Mouse (Mus musculus) liver, adult 2 months (tissue): ENCODE results near the gene Psmb9. TPM values are rescaled to one million over a fixed set of nuclear protein-coding genes. Genes with fewer than 3 reads are reported as not detected.
A peak's percentile ranks its signal among the peaks of the same experiment; 100 is the strongest.

Experiments
- DNase-seq: peaks from one replicate; pipeline ENCODE4 v3.0.0-alpha.2; 2011; ENCODE audit warnings: low read depth, low spot score; ENCODE audit errors: extremely low read depth
- H3K27ac ChIP-seq: fragments of 200-500 bp; replicated peaks from 2 replicates; pipeline ENCODE4 v1.5.1; 2012; ENCODE audit warnings: low read depth, mild to moderate bottlenecking, control low read depth, inconsistent platforms, low read length; ENCODE audit not compliant: insufficient read depth
- H3K27me3 ChIP-seq: fragments of 200-500 bp; 2 replicates; pipeline ENCODE4 v1.6.1; 2012; ENCODE audit warnings: mild to moderate bottlenecking, moderate library complexity, low read length, inconsistent platforms; ENCODE audit not compliant: control insufficient read depth, insufficient read depth
- H3K36me3 ChIP-seq: fragments of 200-500 bp; 2 replicates; pipeline ENCODE4 v1.6.1; 2012; ENCODE audit warnings: low read length, inconsistent platforms; ENCODE audit not compliant: control insufficient read depth, insufficient read depth
- H3K4me1 ChIP-seq: fragments of 200-500 bp; 2 replicates; pipeline ENCODE4 v1.6.1; 2011; ENCODE audit warnings: low read length; ENCODE audit not compliant: control insufficient read depth, insufficient read depth
- H3K4me3 ChIP-seq: fragments of 200-500 bp; 2 replicates; pipeline ENCODE4 v1.5.1; 2011; ENCODE audit warnings: low read depth, mild to moderate bottlenecking, control low read depth, low read length, moderate library complexity; ENCODE audit not compliant: insufficient read depth
- H3K79me2 ChIP-seq: fragments of 200-500 bp; 2 replicates; pipeline ENCODE4 v1.6.1; 2012; ENCODE audit warnings: inconsistent platforms, mild to moderate bottlenecking, low read length, moderate library complexity; ENCODE audit not compliant: control insufficient read depth, insufficient read depth
- H3K9ac ChIP-seq: fragments of 200-500 bp; 2 replicates; pipeline ENCODE4 v1.6.1; 2012; ENCODE audit warnings: low read depth, mild to moderate bottlenecking, control low read depth, inconsistent platforms, low read length
- CTCF ChIP-seq: fragments of 200-500 bp; IDR thresholded peaks from 2 replicates; pipeline ENCODE4 v1.5.1; 2011; ENCODE audit warnings: low read depth, low read length, control low read depth
- POLR2A ChIP-seq: fragments of 200-500 bp; IDR thresholded peaks from 2 replicates; pipeline ENCODE4 v1.6.1; 2011; ENCODE audit warnings: low read length, control low read depth; ENCODE audit not compliant: insufficient read depth; ENCODE audit errors: extremely low read depth
- WGBS: fragments of 180-500 bp; shearing (Covaris S2); methylation state at CpG from one replicate; pipeline ENCODE4 v1.1.7; 2018; 5-methylcytosine and 5-hydroxymethylcytosine counted together
- polyA plus RNA-seq: library from polyadenylated mRNA; depleted of rRNA; stranded (reverse); fragments of >200 nt; gene quantifications from 2 replicates; pipeline ENCODE4 v1.2.3, GENCODE M21; 2012
- total RNA-seq: library from RNA; depleted of rRNA; stranded (reverse); fragments of >200 nt; gene quantifications from 2 replicates; pipeline ENCODE4 v1.2.3, GENCODE M21; 2014

The Psmb9 gene
- total and polyA plus RNA-seq, 2 experiments = 38.0 to 38.1 TPM

DNA sequence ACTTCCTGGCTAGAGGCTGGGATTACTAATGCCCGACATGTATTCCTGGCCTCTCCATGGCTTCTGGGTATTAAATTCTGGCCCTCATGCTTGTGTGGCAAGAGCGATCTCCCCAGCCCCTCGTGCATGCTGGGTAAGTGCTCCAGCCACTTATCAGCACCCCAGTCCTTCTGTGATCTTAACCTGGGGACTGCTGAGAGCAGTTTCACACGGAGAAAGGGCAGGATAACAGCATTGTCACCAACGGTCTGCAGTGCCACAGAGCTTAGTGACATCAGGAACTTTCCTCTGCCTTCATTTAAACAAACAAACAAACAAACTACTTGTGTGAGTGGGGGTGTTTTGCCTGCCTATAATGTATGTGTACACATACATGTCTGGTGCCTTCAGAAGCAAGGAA is 47.3 kb downstream of the Psmb9 start:
- Histone ChIP-seq H3K4me1 (no peaks in the 10 kb centered on the region), H3K79me2 (no peaks in the 10 kb centered on the region), H3K27ac (no peak overlapping the region), H3K27me3 (peaks cover 7% of the 10 kb centered on the region; the same call in 1 of the 2 replicates), H3K36me3 (no peaks in the 10 kb centered on the region), H3K9ac (no peak overlapping the region), H3K4me3 (no peak overlapping the region)
- WGBS = 11% methylated on average over 5 of the region's 5 CpGs
- TF ChIP-seq POLR2A (no peak), CTCF (no peak)
- DNase-seq = no peak

GRCm38 (mm10) chr17:34139416-34139815 is 48.1 kb downstream of the Psmb9 start:
- DNase-seq = no peak
- 7% methylated on average over 16 of the region's 16 CpGs for whole genome bisulfite sequencing
- H3K27ac ChIP-seq = no peak overlapping the region
- H3K4me3 ChIP-seq = no peak overlapping the region
- H3K9ac ChIP-seq = no peak overlapping the region
- H3K27me3 ChIP-seq = peaks cover 7% of the 10 kb centered on the region; the same call in 1 of the 2 replicates
- no peaks in the 10 kb centered on the region for H3K36me3 ChIP-seq
- H3K4me1 ChIP-seq = no peaks in the 10 kb centered on the region
- H3K79me2 ChIP-seq = no peaks in the 10 kb centered on the region
- TF ChIP-seq CTCF (no peak), POLR2A (no peak)

DNA sequence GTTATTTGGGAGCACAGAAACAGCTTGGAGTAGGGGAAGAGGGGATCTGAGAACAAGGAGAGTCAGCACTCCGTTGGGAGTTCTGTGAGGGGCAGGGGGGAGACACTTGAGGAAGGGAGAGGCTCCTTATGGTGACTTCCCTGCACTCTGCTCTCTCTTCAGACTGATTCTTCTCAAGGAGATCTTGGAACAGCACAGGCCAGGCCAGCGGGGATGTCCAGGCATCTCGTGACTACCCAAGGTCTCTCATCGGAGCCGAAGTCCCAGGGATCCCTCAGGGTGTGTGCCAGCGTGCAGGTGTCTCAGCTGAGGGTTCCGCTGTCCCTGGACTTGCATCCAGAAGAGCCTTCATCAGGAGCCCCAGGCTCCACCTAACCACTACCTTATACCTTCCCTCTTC is 48.9 kb downstream of the Psmb9 start:
- 69% methylated on average over 7 of the region's 7 CpGs for WGBS
- H3K27me3 ChIP-seq = peaks cover 7% of the 10 kb centered on the region; the same call in 1 of the 2 replicates

GRCm38 (mm10) chr17:34137601-34138000 is 50.0 kb downstream of the Psmb9 start:
- H3K4me1 ChIP-seq = no peaks in the 10 kb centered on the region
- WGBS = 66% methylated on average over 7 of the region's 7 CpGs
- H3K27me3 ChIP-seq = peaks cover 7% of the 10 kb centered on the region; the same call in 1 of the 2 replicates

More for the DNA sequence above, 48.9 kb downstream of the Psmb9 start:
- no peak for TF ChIP-seq CTCF
- TF ChIP-seq POLR2A = no peak
- H3K9ac ChIP-seq = no peak overlapping the region
- no peak for DNase-seq
- H3K4me3 ChIP-seq = no peak overlapping the region
- no peaks in the 10 kb centered on the region for H3K36me3 ChIP-seq
- H3K79me2 ChIP-seq = no peaks in the 10 kb centered on the region
- H3K27ac ChIP-seq = no peak overlapping the region
- H3K4me1 ChIP-seq = no peaks in the 10 kb centered on the region

GRCm38 (mm10) chr17:34135297-34136224 is 52.0 kb downstream of the Psmb9 start:
- Histone ChIP-seq H3K79me2 (no peaks in the 10 kb centered on the region), H3K9ac (peak overlapping the region; percentile 5; the same call in 1 of the 2 replicates), H3K27ac (no peak overlapping the region), H3K4me1 (no peaks in the 10 kb centered on the region), H3K27me3 (peaks cover 7% of the 10 kb centered on the region; the same call in 1 of the 2 replicates), H3K4me3 (peak overlapping the region; percentile 54), H3K36me3 (no peaks in the 10 kb centered on the region)
- 8% methylated on average over 31 of the region's 31 CpGs for WGBS
- peak; percentile 95 for DNase-seq
- TF ChIP-seq POLR2A (no peak), CTCF (peak; percentile 100)

More at GRCm38 (mm10) chr17:34137601-34138000, 50.0 kb downstream of the Psmb9 start:
- TF ChIP-seq CTCF (no peak), POLR2A (no peak)
- Histone ChIP-seq H3K79me2 (no peaks in the 10 kb centered on the region), H3K9ac (no peak overlapping the region), H3K4me3 (no peak overlapping the region), H3K36me3 (no peaks in the 10 kb centered on the region), H3K27ac (no peak overlapping the region)
- DNase-seq = no peak
